Mouse (Mus musculus) left cerebral cortex, postnatal 14 days (tissue): ENCODE data around the gene Itpr1. TPM values are rescaled to one million over a fixed set of nuclear protein-coding genes. Genes with fewer than 3 reads are reported as not detected.

Experiments
- DNase-seq, 2 experiments: peaks; one replicate each; pipeline ENCODE4 v3.0.0; 2021 to 2022; ENCODE audit warnings: low spot score in 2 of 2, mixed read lengths in 1 of 2
- intact Hi-C: fragments of 180-260 bp; cut with DNase I; formaldehyde crosslinking; loops from one replicate; pipeline ENCODE4 v1.15.1; 2025
- total RNA-seq, 2 experiments: library from RNA; stranded (reverse); gene quantifications; 2 replicates each; pipeline ENCODE4 v1.2.3; 2021

Gene Itpr1
- total RNA-seq, 2 experiments from 2014 or later: 156 to 179 TPM

- intact Hi-C loops: no loop called here
- no peak for DNase-seq
These were observed 235.3 kb downstream of the Itpr1 start for GRCm38 (mm10) chr6:108448016-108448735.

- no peak for DNase-seq
- intact Hi-C loops: no loop called here
These were observed 236.0 kb downstream of the Itpr1 start for GRCm38 (mm10) chr6:108448864-108449263.

GRCm38 (mm10) chr6:108451536-108451935 is 238.6 kb downstream of the Itpr1 start:
- intact Hi-C loops: no loop called here
- DNase-seq: no peak

GRCm38 (mm10) chr6:108453618-108454017 is 240.7 kb downstream of the Itpr1 start:
- DNase-seq: no peak
- intact Hi-C loops: no loop called here

GRCm38 (mm10) chr6:108454061-108454891 is 241.4 kb downstream of the Itpr1 start:
- intact Hi-C loops: no loop called here

GRCm38 (mm10) chr6:108454979-108455836 is 242.3 kb downstream of the Itpr1 start:
- no peak for DNase-seq
- intact Hi-C loops: loop anchor here (5.0 kb wide), 1 partner anchor 97 kb away; no protein-coding TSS in a partner anchor

More at GRCm38 (mm10) chr6:108454061-108454891, 241.4 kb downstream of the Itpr1 start:
- DNase-seq: peak; percentile 75 to 94

- intact Hi-C loops: loop anchor here (1.0 to 5.0 kb wide), 2 partner anchors 96 to 204 kb away; partner anchors contain the start of gene Bhlhe40
- peak; percentile 75 to 89 for DNase-seq
These were observed 243.6 kb downstream of the Itpr1 start for GRCm38 (mm10) chr6:108456231-108457062.

GRCm38 (mm10) chr6:108457063-108457405 is 244.1 kb downstream of the Itpr1 start:
- intact Hi-C loops: loop anchor here (1.0 to 5.0 kb wide), 2 partner anchors 95 to 203 kb away; partner anchors contain the start of gene Bhlhe40
- peak; percentile 39 to 79 for DNase-seq

- intact Hi-C loops: loop anchor here (1.0 to 5.0 kb wide), 2 partner anchors 95 to 203 kb away; partner anchors contain the start of gene Bhlhe40
- DNase-seq: no peak
These were observed 244.8 kb downstream of the Itpr1 start for GRCm38 (mm10) chr6:108457516-108458181.

GRCm38 (mm10) chr6:108458182-108458571 is 245.3 kb downstream of the Itpr1 start:
- intact Hi-C loops: loop anchor here (5.0 kb wide), 1 partner anchor 94 kb away; no protein-coding TSS in a partner anchor
- DNase-seq: no peak

GRCm38 (mm10) chr6:108458826-108459225 is 245.9 kb downstream of the Itpr1 start:
- intact Hi-C loops: loop anchor here (5.0 kb wide), 1 partner anchor 93 kb away; no protein-coding TSS in a partner anchor
- no peak for DNase-seq

- no peak for DNase-seq
- intact Hi-C loops: no loop called here
These were observed 251.5 kb downstream of the Itpr1 start for GRCm38 (mm10) chr6:108464308-108464979.

- DNase-seq: no peak
- intact Hi-C loops: no loop called here
These were observed 252.3 kb downstream of the Itpr1 start for GRCm38 (mm10) chr6:108465159-108465558.

- no peak for DNase-seq
- intact Hi-C loops: no loop called here
These were observed 253.2 kb downstream of the Itpr1 start for GRCm38 (mm10) chr6:108466061-108466531.

- no peak for DNase-seq
- intact Hi-C loops: no loop called here
These were observed 254.7 kb downstream of the Itpr1 start for GRCm38 (mm10) chr6:108467597-108467996.

- no peak for DNase-seq
- intact Hi-C loops: no loop called here
These were observed 255.4 kb downstream of the Itpr1 start for GRCm38 (mm10) chr6:108468226-108468825.

- no peak for DNase-seq
- intact Hi-C loops: no loop called here
These were observed 259.0 kb downstream of the Itpr1 start for GRCm38 (mm10) chr6:108471878-108472277.
